Mouse (Mus musculus): Measurements from ENCODE around the gene Hrk. TPM values are rescaled to one million over a fixed set of nuclear protein-coding genes. Genes with fewer than 3 reads are reported as not detected.

The Hrk gene
- polyA plus RNA-seq, 1 experiment from 2014 or later = 0.20 TPM

DNA sequence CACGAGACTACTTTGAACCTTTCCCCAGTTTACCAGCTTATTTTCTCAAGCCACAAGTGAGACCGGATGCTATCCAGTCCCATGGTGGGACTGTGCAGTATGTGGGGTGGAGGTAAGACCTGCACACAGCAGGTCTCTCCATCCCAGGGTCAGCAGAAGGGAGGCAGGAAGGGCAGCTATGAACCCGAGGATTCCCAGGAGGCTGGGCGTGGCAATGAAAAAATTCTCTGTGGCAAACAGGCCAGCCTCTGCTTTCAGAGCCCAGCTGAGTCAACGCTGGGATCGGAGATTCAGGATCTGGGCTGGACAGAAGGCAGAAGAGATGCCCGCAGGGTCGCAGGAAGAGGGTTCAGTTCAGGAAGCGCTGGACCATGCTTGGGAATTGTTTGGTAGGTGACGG lies 17.2 kb upstream of the Hrk start:
- ATAC-seq (replicated peaks; ENCODE audit: low FRiP score) (no peak), DNase-seq (ENCODE audit: low spot score) (no peak)
- no peaks in the 10 kb centered on the region for H3K27me3 ChIP-seq (ENCODE audit: control insufficient read depth, insufficient read depth, low read length)
- no peak overlapping the region for H3K27ac ChIP-seq (ENCODE audit: low read depth, low read length)
- H3K4me1 ChIP-seq (replicated peaks; ENCODE audit: control insufficient read depth, insufficient read depth, low read length) = no peaks in the 10 kb centered on the region
- no peak overlapping the region for H3K4me3 ChIP-seq (ENCODE audit: low read depth, low read length)
- H3K36me3 ChIP-seq (ENCODE audit: control insufficient read depth, insufficient read depth, low read length) = no peaks in the 10 kb centered on the region; the same call in 1 of the 2 replicates
- no peak overlapping the region for H3K9ac ChIP-seq (ENCODE audit: low read length)
- H3K9me3 ChIP-seq (ENCODE audit: control insufficient read depth, low read length) = no peaks in the 10 kb centered on the region
- WGBS = 91% methylated on average over 10 of the region's 10 CpGs
- H3K4me2 ChIP-seq (ENCODE audit: low read depth, low read length, severe bottlenecking) = no peak overlapping the region

DNA sequence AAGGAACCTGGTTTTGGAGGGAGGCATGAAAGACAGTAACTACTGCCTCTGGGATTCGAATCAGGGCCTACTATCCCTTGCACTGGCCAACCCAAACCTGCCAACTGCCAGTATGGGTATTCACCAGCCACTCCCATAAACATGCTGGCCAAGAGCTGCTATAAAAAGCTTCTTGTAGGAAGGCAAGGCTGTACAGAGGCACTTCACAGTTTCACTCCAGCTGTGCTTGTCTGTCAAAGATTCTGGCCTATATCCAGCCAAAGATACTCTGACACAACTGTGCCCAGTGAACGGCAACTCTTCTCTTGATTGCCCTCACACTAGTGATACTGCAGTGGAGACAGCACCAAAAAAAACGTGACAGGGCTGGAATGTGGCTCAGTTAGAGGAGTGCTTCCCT lies 14.7 kb upstream of the Hrk start:
- WGBS = 80% methylated on average over 3 of the region's 3 CpGs
- DNase-seq (ENCODE audit: low spot score) (no peak), ATAC-seq (replicated peaks; ENCODE audit: low FRiP score) (no peak)
- Histone ChIP-seq H3K4me2 (ENCODE audit: low read depth, low read length, severe bottlenecking) (no peak overlapping the region), H3K27ac (ENCODE audit: low read depth, low read length) (no peak overlapping the region), H3K9ac (ENCODE audit: low read length) (no peak overlapping the region), H3K4me1 (replicated peaks; ENCODE audit: control insufficient read depth, insufficient read depth, low read length) (no peaks in the 10 kb centered on the region), H3K4me3 (ENCODE audit: low read depth, low read length) (no peak overlapping the region), H3K27me3 (ENCODE audit: control insufficient read depth, insufficient read depth, low read length) (no peaks in the 10 kb centered on the region), H3K36me3 (ENCODE audit: control insufficient read depth, insufficient read depth, low read length) (no peaks in the 10 kb centered on the region), H3K9me3 (ENCODE audit: control insufficient read depth, low read length) (no peaks in the 10 kb centered on the region)

DNA sequence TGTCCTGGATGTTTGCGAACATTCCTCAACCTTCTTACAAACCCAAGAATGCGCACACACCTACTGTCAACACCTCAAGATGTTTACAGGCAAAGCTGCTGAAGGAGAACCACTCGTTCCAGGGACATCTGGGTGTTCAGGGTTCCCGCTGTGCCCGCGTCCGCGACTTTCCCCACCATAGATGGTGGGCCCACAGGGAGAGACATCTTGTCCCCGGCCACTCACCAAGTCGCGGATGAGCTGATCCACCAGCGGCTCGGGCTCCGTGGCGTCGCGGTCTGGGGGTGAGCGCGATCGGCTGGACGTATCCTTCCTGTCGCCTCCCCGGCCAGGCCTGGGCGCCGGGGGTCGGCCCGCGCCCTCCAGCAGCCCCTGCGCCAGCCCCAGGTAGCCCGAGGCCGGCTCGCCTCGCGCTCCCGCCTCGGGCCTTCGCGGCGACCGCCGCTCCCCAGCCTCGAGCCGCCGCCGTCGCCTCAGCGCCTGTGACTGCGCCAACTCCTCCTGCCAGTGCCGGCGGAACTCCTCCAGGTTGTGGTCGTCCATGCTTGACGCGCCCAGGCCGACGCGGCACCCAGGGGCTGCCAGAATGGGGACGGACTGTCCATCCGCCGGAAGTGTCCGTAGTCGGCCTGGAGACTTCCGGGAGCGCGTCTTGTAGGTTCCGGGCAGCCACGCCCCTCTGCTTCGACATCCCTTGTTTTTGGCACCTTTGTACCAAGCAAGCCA lies 9.4 kb upstream of the Hrk start, which contains the start of gene Fbxw8:
TSS of gene Fbxw8 (minus strand) at position 626 of the 726 bp plus-strand sequence.
- DNase-seq (ENCODE audit: low spot score) (peak; percentile 94), ATAC-seq (replicated peaks; ENCODE audit: low FRiP score) (peak; percentile 90)
- Histone ChIP-seq H3K9me3 (ENCODE audit: control insufficient read depth, low read length) (no peaks in the 10 kb centered on the region), H3K9ac (ENCODE audit: low read length) (peak within 1 kb of the TSS; percentile 89), H3K27ac (ENCODE audit: low read depth, low read length) (0 out of 2 replicates have a peak within 1 kb of the TSS, but pooled peaks have one; percentile 18), H3K4me3 (ENCODE audit: low read depth, low read length) (peak within 1 kb of the TSS; percentile 99), H3K27me3 (ENCODE audit: control insufficient read depth, insufficient read depth, low read length) (no peaks in the 10 kb centered on the region), H3K4me1 (replicated peaks; ENCODE audit: control insufficient read depth, insufficient read depth, low read length) (no peaks in the 10 kb centered on the region), H3K4me2 (ENCODE audit: low read depth, low read length, severe bottlenecking) (peak within 1 kb of the TSS; percentile 73), H3K36me3 (ENCODE audit: control insufficient read depth, insufficient read depth, low read length) (no peaks in the 10 kb centered on the region)
- 1% methylated on average over 66 of the region's 67 CpGs for WGBS

DNA sequence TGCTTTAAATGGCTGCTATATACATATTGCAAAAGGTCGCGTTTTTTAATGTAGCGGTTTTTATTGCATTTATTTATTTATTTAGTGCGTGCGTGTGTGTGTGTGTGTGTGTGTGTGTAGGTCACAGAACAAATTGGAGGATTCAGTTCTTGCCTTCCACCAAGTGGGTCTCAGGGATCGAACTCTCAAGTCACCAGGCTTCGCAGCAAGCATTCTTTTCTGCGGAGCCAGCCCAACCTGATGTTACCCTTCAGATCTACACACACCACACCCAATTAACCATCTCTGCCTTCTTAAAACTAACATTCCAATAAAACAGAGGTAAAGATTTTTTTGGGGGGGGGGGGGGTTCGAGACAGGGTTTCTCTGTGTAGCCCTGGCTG lies 8.9 kb upstream of the Hrk start:
- Histone ChIP-seq H3K27me3 (ENCODE audit: control insufficient read depth, insufficient read depth, low read length) (no peaks in the 10 kb centered on the region), H3K36me3 (ENCODE audit: control insufficient read depth, insufficient read depth, low read length) (no peaks in the 10 kb centered on the region), H3K4me2 (ENCODE audit: low read depth, low read length, severe bottlenecking) (peak overlapping the region; percentile 73), H3K4me1 (replicated peaks; ENCODE audit: control insufficient read depth, insufficient read depth, low read length) (no peaks in the 10 kb centered on the region), H3K27ac (ENCODE audit: low read depth, low read length) (no peak overlapping the region), H3K9ac (ENCODE audit: low read length) (peak overlapping the region; percentile 89; the same call in 1 of the 2 replicates), H3K4me3 (ENCODE audit: low read depth, low read length) (peak overlapping the region; percentile 99), H3K9me3 (ENCODE audit: control insufficient read depth, low read length) (no peaks in the 10 kb centered on the region)
- no peak for DNase-seq (ENCODE audit: low spot score)
- ATAC-seq (replicated peaks; ENCODE audit: low FRiP score) = peak; percentile 5; the same call in 1 of the 2 replicates
- 20% methylated on average over 8 of the region's 9 CpGs for WGBS

DNA sequence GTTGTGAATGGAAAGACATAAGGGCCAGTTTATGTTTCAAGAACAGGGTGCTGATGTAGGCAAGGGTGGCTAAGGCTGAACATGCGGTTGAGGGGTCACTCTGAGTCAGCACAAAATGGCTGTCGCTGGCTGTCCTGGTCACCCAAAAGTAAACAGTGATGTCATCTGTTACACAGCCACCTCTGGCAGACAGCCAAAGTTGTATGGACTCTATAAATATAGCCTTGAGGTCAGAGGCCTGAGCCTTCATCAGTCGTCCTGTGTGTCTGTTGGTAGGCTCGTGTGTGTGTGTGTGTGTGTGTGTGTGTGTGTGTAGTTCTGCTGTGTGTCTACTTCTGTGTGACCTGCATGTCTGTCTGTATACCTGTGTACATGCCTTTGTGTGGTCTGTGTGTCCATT lies 7.5 kb upstream of the Hrk start:
- ATAC-seq (replicated peaks; ENCODE audit: low FRiP score) = no peak
- no peak overlapping the region for H3K4me3 ChIP-seq (ENCODE audit: low read depth, low read length)
- H3K27me3 ChIP-seq (ENCODE audit: control insufficient read depth, insufficient read depth, low read length) = no peaks in the 10 kb centered on the region
- no peak for DNase-seq (ENCODE audit: low spot score)
- no peak overlapping the region for H3K9ac ChIP-seq (ENCODE audit: low read length)
- no peak overlapping the region for H3K27ac ChIP-seq (ENCODE audit: low read depth, low read length)
- no peak overlapping the region for H3K4me2 ChIP-seq (ENCODE audit: low read depth, low read length, severe bottlenecking)
- 71% methylated on average over 4 of the region's 4 CpGs for WGBS
- H3K36me3 ChIP-seq (ENCODE audit: control insufficient read depth, insufficient read depth, low read length) = no peaks in the 10 kb centered on the region
- no peaks in the 10 kb centered on the region for H3K4me1 ChIP-seq (replicated peaks; ENCODE audit: control insufficient read depth, insufficient read depth, low read length)
- H3K9me3 ChIP-seq (ENCODE audit: control insufficient read depth, low read length) = no peaks in the 10 kb centered on the region

DNA sequence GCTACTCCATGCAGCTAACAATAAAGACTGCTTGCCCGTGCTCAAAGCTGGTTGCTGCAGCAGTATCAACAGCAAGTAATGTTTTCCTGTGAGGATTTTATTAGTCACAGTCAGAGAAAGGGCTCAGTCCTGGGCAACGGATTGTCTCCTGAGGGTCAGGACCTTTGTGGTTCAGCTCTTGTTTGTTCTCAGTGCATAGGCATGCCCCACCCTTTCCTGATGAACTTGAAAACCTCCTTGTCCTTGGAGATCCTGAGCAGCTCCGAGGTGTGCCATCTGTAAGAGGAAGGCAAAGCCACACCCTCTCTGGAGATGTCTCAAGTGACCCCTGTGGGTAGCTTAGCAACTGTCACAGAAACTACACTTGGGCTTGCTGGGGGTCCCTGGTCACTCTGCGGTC lies 3.8 kb upstream of the Hrk start:
- no peak overlapping the region for H3K4me3 ChIP-seq (ENCODE audit: low read depth, low read length)
- no peak overlapping the region for H3K4me2 ChIP-seq (ENCODE audit: low read depth, low read length, severe bottlenecking)
- WGBS = 51% methylated on average over 4 of the region's 4 CpGs
- ATAC-seq (replicated peaks; ENCODE audit: low FRiP score) (no peak), DNase-seq (ENCODE audit: low spot score) (no peak)
- H3K27ac ChIP-seq (ENCODE audit: low read depth, low read length) = no peak overlapping the region
- no peak overlapping the region for H3K9ac ChIP-seq (ENCODE audit: low read length)
- no peaks in the 10 kb centered on the region for H3K36me3 ChIP-seq (ENCODE audit: control insufficient read depth, insufficient read depth, low read length)
- H3K27me3 ChIP-seq (ENCODE audit: control insufficient read depth, insufficient read depth, low read length) = no peaks in the 10 kb centered on the region
- H3K9me3 ChIP-seq (ENCODE audit: control insufficient read depth, low read length) = no peaks in the 10 kb centered on the region
- H3K4me1 ChIP-seq (replicated peaks; ENCODE audit: control insufficient read depth, insufficient read depth, low read length) = no peaks in the 10 kb centered on the region

DNA sequence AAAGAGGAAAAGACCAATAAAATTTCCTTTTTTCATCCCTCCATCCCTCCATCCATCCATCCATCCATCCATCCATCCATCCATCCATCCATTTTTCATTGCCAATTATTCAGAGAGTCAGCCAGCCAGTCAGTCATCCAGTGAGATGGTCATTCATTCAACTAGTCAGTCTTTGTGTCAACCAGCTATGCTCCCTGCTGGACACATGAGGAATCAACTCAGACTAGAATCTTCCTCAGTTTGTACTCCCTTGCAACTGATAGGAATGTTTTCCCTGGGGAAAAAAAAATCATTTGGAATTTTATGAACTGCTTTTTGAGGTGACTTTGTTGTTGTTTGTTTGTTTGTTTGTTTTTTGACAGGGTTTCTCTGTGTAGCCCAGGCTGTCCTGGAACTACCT lies 1.0 kb downstream of the Hrk start:
- H3K4me2 ChIP-seq (ENCODE audit: low read depth, low read length, severe bottlenecking) = no peak overlapping the region
- peaks cover 26% of the 10 kb centered on the region for H3K27me3 ChIP-seq (ENCODE audit: control insufficient read depth, insufficient read depth, low read length)
- ATAC-seq (replicated peaks; ENCODE audit: low FRiP score) (no peak), DNase-seq (ENCODE audit: low spot score) (no peak)
- H3K9ac ChIP-seq (ENCODE audit: low read length) = no peak overlapping the region
- H3K9me3 ChIP-seq (ENCODE audit: control insufficient read depth, low read length) = no peaks in the 10 kb centered on the region
- no peak overlapping the region for H3K27ac ChIP-seq (ENCODE audit: low read depth, low read length)
- no peak overlapping the region for H3K4me3 ChIP-seq (ENCODE audit: low read depth, low read length)
- no peaks in the 10 kb centered on the region for H3K36me3 ChIP-seq (ENCODE audit: control insufficient read depth, insufficient read depth, low read length)
- H3K4me1 ChIP-seq (replicated peaks; ENCODE audit: control insufficient read depth, insufficient read depth, low read length) = 0 out of 2 replicates have a peak, but pooled peaks cover 1% of the 10 kb centered on the region

DNA sequence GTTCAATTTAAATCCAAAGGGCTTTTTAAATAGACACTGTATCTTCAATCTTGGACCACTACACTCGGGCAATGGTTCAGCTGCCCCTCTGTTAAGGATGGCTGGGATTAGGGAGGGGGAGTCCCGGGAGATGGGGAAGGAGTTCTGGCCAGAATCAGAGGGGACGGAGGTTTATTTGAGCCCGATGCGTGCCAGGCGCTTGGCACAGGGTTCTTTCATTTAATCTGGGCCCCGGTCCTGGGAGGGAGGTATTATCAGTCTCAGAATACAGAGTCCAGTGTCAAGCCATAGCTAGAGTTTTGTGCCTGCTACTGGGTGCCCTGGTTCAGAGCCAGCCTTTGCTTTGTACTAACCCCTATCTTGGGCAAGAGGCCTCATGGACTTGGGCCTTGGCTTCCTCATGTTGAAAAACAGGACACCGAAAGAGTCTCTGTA lies 3.1 kb downstream of the Hrk start:
- H3K4me2 ChIP-seq (ENCODE audit: low read depth, low read length, severe bottlenecking) = no peak overlapping the region
- DNase-seq (ENCODE audit: low spot score) (no peak), ATAC-seq (replicated peaks; ENCODE audit: low FRiP score) (no peak)
- no peak overlapping the region for H3K27ac ChIP-seq (ENCODE audit: low read depth, low read length)
- no peak overlapping the region for H3K4me3 ChIP-seq (ENCODE audit: low read depth, low read length)
- peaks cover 6% of the 10 kb centered on the region; the same call in 1 of the 2 replicates for H3K4me1 ChIP-seq (replicated peaks; ENCODE audit: control insufficient read depth, insufficient read depth, low read length)
- no peaks in the 10 kb centered on the region for H3K9me3 ChIP-seq (ENCODE audit: control insufficient read depth, low read length)
- no peak overlapping the region for H3K9ac ChIP-seq (ENCODE audit: low read length)
- H3K27me3 ChIP-seq (ENCODE audit: control insufficient read depth, insufficient read depth, low read length) = peaks cover 47% of the 10 kb centered on the region
- WGBS = 68% methylated on average over 8 of the region's 8 CpGs
- no peaks in the 10 kb centered on the region for H3K36me3 ChIP-seq (ENCODE audit: control insufficient read depth, insufficient read depth, low read length)
